Mouse (Mus musculus): ENCODE measurements at regions not wholly inside any gene's neighbourhood (a gene's known extent, or its start where the extent isn't known, plus 50 kb on each side); places are given as distances from the start of the nearest gene placed in this dataset.
A peak's percentile ranks its signal among the peaks of the same experiment; 100 is the strongest.

DNA sequence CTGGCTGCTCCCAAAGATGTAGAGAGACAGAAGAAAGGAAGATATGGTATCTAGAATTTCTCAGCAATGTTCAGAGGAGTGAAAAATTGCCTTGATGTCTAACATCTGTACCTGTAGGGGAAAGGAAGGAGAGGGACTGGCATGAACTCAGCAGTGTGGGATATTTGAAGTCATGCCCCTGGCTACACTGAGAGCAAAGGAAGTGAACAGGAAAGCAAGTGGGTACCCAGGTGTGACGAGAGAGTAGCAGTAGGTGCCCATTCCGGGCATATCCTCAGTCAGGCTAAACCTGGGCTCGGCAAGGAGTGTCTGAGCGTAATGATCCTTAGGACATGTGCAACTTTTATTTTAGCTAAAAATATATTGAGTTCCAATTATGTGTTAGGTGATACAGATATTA, 203.4 kb upstream of the Satb1 start:
- DNase-seq (ENCODE audit: low read depth): peak; percentile 36

DNA sequence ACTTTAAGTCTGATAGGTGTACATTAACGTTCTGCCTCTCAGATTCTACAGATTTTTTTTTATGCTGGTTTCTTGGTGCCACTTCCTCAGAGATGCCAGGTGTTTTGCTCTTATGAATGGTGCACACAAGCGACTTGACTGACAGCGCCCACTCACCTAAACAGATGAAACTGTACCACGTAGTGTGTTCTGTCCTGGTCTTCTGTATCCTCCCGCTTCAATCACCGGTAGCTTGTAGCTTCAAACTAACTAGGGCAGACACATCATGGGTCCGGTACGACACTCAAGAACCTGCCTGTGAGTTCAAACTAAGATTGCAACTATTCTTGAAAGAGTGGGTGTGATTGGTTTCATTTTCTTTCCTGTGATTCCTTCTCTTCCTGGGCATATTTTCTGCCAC, 198.0 kb upstream of the Satb1 start:
- DNase-seq (ENCODE audit: low read depth): peak; percentile 66

DNA sequence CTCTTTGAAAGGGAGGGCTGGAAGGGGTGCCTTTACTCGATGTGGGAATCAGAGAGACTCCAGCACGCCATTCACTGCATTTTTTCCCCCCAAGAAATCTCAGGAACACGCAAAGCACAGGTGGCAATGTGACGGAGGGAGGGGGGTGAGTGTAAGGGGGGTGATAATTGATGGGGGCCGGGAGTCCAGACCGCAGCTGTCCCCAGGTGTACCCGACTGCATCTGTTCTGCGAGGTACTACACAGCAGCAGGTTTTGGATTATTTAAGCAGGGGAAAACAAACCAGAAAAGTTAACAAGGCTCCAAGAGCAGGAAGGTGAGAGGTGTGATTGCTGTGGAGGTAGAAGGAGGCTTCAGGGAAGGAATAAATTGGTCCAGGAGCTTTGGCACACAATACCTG, 153.8 kb upstream of the Satb1 start:
- no peak for DNase-seq (ENCODE audit: low read depth)

DNA sequence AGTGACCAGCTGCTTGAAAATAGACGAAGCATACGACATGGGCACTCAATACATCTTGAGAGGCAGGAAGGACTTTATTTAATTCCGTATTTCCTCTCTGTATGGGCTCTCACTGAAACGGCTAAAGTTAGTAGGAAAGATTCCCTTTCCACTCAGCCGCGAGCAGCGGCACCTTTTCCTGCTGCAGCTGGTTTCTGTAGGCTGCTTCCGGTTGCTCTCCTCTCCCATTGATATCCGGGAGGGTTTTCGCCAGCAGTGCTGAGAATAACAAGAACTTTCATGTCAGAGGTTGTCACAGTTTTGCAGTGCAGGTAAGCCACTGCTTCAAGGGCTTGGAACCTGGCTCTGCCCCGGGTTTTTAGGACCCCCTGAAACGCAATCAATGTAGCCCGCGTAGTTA, 153.1 kb upstream of the Satb1 start:
- DNase-seq (ENCODE audit: low read depth): peak; percentile 48

DNA sequence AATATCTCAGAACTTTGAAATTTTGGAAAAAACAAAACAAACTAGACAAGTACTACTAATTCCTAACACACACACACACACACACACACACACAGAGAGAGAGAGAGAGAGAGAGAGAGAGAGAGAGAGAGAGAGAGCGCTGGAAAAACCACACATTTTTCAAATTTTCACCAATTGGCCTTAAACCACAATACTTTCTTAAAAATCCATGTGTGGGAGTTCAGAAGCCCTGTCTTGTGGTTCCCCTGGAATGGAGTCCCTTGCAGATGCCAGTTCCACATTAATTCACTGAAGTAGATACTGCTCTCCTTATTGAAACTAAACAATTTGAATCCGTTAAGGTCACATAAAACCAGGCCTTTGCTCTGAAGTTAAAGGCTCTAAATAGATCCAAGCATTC, 146.0 kb upstream of the Satb1 start:
- DNase-seq (ENCODE audit: low read depth): no peak

DNA sequence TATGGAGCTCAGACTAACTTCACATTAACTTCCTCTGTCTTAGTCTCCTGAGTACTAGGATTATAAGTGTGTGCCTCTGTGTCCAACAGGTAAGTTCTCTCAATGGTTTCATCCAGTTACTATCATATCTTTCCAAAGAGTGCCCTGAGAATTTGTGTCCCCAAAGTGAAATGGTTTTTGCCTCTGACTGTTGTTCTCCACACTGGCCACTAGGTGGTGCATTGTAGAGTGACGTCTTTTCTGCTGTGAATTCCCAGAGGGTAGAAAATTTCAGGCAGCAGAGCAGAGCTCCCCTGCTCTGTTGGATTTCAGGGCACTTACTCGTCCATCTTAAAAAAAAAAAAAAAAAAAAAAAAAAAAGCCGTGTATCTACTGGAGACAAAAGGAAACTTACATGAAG, 138.4 kb upstream of the Satb1 start:
- peak; percentile 51 for DNase-seq (ENCODE audit: low read depth)

DNA sequence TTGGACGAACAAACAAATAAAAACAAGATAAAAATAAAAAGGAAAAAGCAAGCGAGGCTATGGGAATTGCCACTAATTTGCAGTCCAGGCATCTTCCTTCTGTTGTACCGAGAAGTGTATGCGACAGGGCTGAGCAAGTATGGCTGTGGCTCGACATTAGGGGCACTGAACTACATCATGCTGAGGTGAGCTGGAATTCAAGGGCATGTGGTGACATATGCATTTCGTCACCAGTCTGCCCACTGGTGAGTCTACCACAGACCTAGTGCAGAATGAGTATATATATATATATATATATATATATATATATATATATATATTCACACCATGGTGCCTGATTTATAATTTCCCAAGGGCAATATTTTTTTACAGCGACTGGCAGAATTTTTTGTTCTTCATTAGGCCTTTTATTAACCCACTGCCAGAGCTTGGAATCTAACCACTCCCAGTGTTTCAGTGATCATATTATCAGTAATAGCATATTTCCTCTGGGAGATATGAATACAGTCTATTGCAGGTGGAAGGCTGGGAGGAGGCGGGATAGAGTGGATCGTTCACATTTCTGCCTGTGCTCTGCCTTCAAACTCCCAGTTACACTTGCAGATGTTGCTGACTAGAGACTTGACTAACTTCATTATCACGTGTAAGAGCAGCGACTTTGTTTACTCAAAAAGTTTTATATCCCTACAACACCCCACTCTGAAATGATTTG, 133.6 kb upstream of the Satb1 start:
- DNase-seq (ENCODE audit: low read depth): no peak

DNA sequence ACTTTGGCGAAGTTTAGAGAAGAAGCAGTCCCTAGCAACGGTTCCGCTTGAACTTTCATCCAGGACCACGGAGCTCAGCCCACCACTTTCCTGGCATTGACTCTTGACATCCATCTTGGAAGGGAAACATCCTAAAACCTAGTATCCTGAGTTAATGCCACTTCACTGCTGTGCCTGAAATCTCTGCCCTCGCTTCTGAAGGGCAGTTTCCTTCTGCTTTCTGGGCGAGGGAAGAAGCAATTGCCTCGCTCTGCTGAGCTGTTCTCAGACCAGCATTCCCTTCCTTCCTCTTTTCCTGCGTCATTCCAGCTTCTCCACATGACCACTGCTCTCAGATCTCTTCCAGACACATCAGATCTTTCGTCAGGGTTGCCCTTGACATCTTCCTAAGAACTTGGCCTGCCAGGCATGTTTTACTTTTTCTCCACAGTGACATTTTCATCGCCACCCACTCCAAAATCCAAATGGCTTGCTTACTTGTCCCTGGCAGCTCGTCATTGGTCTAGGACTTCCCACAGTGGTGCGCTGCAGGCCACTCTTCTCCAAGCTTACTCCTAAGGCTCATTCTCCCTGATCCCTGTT, 129.5 kb upstream of the Satb1 start:
- no peak for DNase-seq (ENCODE audit: low read depth)

DNA sequence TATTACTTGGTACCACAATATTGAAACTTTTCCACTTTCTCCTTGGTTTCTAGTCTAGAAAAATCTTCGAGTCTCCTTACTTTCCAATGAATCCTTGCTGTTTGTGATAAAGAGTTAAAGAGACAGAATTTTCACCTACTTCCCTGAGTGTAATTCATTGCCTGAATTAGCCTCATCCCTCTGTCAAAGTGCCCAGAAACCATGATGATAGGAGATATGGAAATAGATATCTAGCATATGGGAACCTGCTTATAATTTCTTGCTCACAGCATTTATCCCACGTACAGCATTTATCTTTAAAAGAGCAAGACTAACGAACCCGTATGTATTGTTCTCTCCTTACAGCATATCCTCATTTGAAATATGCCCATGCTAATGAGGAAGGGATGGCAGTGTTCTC, 128.2 kb upstream of the Satb1 start:
- no peak for DNase-seq (ENCODE audit: low read depth)

DNA sequence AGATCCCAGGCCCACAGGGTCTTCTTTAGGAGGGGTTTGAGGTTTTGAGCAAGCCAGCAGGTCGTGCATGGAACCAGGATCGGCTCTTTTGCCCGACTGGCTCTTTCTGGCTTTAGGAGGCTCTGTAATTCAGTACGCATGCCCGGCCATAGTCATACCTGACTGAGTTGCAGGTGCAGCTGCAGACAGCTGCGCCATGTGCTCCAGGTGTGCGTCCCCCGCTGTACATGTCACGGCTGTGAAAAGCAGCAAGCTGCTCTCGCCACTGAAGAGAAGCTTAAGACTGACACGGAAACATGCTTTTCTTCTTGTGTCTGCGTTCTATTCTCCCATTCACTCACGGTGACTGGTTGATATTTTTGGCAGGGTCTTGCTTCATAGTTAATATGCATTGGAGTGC, 123.2 kb upstream of the Satb1 start:
- peak; percentile 30 for DNase-seq (ENCODE audit: low read depth)

DNA sequence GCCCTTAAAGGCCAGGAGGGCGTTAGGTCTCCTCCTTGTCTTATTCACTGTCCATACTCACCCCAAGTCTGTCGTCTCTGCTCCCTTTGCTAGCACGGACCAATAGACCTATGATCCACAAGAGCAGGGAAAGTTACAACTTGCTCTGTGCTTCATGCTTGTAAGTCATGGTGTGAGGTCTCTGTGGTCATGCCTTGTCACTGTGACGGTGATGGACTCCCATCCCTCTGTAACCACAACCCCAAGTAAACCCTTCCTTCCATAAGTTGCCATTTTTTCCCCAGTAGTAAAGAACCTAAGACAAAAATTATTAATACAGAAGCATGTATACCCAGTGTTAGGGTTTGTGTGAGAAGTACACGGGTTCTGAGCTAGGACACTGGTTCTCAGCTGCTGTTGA, 104.6 kb upstream of the Satb1 start:
- no peak for DNase-seq (ENCODE audit: low read depth)

DNA sequence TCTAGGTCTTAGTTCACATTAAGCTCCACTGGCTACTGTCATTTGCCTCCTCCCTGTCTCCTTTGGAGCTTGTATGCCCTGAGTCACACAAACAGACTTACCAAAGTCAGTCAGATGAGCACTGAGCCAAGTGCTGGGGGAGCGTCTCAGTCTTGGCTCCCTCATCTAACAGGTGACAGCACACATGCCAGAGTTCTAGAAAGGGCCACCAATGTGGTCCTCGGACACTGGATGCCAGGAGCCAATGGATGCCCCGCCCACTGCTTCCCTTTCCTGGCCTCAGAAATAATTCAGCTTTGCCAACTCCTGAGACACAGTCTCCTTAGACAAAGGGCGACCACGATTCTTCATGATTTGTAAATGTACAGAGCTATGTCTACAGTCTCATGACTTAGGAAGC, 103.0 kb upstream of the Satb1 start:
- no peak for DNase-seq (ENCODE audit: low read depth)

DNA sequence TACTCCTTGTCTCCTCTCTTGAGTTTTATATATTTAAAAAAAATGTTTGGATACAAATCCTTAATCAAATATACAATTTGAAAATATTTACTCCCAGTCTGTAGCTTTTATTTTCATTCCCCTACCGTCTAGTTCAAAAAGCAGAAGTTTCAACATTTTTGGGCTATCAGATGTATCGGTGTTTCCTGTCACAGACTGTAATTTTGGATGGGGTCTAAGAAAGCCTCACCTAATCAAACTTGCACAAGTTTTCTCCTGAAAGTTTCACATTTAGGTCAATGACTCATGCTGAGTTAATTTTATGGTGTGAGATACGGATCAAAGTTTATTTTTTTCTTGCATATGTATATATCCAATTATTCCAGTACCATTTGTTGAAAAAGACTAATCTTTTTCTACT, 93.3 kb upstream of the Satb1 start:
- DNase-seq (ENCODE audit: low read depth): no peak

DNA sequence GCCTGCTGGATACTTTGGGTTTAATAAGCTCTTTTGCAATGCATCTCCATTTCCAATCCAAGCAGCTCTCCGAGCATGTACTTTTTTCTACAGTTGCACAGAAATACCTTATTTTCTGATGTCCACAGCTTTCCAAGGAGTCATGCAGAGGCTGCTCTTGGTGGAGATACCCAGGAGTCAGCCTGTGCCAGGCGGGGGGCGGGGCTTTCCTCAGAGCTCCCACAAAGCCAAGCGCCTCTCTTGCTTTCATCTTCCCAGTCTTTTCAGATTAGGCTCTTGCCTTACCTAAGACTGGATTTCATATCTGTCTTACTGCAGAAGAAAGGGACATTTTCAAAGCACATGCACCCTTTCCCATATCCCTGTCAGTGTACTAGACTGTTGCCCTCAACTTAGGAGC, 73.9 kb upstream of the Satb1 start:
- DNase-seq (ENCODE audit: low read depth): no peak

DNA sequence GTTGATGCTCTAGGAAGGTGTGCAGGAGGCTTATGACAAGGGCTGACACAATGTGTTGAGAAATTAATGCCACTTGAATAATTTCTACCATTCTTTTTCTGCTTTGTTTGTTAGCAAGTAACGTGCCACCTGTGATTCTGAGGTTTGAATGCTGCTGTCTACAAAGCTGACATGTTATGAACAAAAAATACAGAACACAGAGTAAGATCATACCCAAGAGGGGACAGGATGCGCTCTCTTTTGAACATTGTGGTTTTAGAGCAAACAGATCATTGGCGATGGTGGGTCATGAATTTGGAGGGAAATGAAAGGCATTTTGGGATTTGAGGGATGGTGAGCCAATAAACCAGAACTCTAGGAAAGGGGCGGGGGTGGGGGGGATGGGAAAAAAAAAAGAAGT, 73.3 kb upstream of the Satb1 start:
- peak; percentile 82 for DNase-seq (ENCODE audit: low read depth)

DNA sequence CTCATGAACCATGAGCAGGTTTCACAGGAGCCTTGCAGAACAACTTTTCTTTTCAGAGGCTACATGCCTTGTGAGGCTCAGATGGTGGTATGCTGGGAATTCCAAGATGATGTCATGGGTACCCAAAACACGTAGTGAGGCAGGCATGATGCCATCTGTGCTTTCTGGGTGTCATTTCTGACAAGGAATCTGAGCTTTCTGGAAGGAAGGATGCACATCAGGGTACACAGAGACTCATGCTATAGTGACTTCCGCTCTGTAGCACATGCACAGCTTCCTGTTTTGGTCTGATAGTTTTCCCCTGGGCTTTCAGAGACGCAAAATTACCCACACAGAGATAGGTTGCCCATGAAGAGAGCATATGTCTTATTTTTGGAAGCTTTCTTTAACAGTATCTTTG, 70.8 kb upstream of the Satb1 start:
- DNase-seq (ENCODE audit: low read depth): peak; percentile 86

DNA sequence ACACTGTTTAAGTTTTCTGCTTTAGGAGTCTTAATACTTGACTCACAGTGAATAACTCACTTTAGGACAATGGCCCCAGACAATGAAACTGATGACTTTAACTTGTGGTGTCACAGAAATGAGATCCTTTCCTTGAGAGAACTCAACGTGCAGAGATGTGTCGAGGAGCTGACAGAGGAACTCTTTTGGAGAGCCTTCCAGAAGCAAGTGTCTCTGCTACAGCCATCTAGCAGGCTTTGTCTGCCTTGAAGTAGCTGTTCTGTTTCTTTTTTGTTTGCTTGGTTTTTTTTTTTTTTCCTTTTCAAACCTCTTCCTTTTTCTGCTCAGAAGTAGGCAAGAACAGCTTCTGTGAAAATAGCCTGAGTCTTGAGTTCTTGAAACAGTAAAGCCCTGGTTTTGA, 66.3 kb upstream of the Satb1 start:
- peak; percentile 72 for DNase-seq (ENCODE audit: low read depth)

DNA sequence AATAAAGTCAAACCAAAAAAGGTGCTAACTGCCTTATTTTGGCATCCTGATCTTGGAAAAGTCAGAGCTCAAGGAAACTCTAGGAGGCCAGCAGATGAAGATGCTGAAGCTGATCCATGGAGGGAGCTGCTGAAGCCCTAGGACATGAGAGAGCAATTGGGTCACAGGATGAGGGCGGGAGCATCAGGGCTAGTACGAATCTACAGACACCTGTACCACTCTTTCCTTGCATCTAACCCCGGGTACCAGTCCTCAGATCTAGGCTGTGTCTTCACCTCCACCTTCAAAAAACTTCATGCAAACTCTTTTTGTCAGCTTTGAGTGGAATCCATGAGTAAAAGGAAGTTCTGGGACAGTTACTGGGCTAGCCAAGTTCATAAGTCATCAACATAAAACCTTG, 63.1 kb upstream of the Satb1 start:
- no peak for DNase-seq (ENCODE audit: low read depth)

DNA sequence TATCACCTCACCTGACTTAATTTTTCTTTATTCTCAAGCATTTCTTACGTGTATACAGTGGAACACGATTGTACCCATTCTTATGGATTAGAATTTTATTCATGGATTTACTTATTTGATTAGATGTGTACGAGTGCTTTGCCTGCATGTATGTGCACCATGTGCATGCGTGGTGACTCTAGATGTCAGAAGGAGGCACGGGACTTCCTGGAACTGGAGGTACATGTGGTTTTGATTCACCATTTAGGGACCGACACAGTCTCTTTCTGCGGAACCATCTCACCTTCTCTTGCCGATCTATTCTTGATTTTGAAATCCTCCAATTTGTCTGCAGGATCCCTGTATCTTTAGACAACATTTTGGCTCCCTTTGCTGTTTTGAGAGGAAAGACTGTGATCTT, 61.2 kb upstream of the Satb1 start:
- peak; percentile 72 for DNase-seq (ENCODE audit: low read depth)

DNA sequence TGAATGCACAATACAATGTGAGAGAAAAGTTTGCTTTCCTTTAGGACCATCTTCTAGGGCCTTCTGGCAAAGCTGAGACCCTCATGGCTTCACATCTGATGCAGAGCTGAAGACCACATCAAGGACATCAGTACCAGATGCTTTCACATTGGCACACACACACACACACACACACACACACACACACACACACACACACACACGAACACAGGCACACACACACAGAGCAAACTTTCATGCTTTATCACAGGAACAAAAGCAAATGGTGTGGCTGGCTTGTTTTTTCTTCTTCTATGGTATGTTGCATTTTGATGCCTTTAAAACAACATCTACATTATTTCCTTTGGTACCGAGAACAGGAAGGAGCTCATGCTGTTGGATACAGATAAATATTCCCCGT, 59.8 kb upstream of the Satb1 start:
- DNase-seq (ENCODE audit: low read depth): peak; percentile 70

DNA sequence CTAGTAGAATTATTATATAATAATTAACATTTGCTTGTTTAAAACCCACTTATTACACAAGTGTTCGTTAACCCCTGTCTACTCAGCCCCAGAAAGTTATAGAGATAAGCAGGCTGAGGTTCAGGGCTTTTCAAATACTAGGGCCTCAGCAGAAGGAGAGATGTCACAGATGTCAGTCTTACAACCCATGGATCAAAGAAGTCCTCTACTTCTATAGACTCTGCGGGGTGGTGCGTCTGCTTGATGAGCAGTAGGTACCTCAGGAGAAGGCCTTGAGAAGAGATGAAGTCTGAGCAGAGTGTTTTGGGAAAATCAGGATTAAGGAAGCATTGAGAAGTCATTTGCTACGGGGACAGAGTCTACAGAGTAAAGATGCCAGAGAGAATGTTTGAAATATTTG, 59.1 kb upstream of the Satb1 start:
- DNase-seq (ENCODE audit: low read depth): peak; percentile 53
